Mouse (Mus musculus) mouse trophoblast stem cell (cell line): ENCODE data around the gene Macc1.
"Not testable (repeated sequence)": the region's sequence is repeated elsewhere in the genome, so short reads cannot be mapped to it uniquely, and the experiment has no call there.

Experiments used
- in situ Hi-C, 2 experiments: fragments of 300-500 bp; cut with MseI, MboI; formaldehyde crosslinking; loops; 2 replicates in 1 of 2; 3 replicates in 1 of 2; pipeline ENCODE4 v1.15.1; 2025

Macc1 gene

DNA sequence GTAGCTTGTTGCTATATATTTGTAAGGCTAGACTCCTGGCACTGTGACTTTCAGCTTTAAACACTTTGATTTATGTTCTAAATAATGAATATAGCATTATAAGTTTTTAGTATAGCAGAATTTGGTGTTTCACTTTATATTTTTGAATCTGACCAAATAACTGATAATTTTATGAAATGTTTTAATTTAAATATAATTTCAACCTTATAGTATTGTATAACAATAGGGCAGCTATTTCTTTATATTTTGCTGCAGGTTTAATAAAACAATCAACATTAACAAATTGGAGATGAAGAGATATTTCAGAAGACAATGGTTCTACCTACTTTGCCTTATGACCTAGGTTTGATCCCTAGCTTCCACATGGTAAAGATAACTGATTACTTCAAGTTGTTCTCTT, at the start of gene Macc1:
TSS of gene Macc1 (plus strand) at position 301 of the 400 bp plus-strand sequence.
- in situ Hi-C loops, result loop anchor here in 1 of 2 experiments (25.0 kb wide), 1 partner anchor 277 kb away; no protein-coding TSS in a partner anchor

DNA sequence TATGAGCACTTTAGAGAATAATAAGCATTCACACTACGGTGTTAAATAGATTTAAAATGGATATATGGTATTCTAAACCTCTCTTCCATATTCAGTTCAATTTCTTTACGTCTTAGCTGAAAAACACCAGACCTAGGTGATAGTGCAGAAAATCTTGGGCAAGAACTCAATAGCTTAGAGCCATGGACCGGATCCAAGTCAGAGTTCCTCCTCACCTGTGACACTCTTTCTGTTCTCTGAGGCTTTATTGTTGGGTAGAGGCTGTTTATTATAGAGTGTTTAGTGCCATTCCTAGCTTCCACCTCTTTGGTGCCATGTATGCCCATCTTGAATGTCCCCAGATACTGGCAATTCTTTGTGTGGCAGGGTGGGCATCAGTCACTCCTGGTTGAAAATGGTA, 49.6 kb upstream of the Macc1 start:
- in situ Hi-C loops, result no loop called here

DNA sequence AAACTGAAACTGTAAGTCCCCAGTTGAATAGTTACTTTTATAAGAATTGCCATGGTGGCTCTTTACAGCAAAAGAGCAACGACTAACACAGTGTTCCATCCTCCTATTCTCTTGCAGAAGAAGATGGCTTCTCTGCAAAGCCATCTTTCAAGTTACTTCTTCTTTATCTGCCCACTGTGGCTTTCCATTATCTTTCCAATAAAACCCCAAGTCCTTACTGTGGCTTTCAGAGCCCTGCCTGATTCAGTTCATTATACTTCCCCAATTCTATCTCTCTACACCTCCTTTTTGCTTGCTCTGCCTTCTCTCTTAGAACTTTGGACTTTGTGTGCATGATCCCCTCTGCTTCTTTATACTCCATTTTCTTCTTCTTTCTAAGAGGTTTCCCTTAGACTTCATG, 45.3 kb upstream of the Macc1 start:
- in situ Hi-C loops, result no loop called here

DNA sequence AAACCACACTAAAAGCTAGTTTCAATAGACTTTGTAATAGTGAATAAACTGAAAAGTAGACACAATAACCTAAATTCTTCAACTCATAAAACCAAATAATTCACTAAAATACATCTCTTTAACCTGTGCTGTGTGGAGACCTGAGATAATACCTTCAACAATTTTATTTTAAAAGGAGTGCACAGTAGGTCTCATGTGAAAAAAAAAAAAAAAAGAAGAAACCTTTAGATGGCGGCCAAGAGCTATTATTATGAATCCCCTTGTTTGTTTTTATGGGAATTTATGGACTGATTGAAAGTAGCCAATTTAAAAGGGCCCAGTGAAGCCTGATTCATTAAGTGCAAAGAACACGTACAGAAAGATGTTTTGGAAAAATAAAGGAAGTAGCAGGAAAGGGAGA, 44.0 kb upstream of the Macc1 start:
- in situ Hi-C loops, result no loop called here

DNA sequence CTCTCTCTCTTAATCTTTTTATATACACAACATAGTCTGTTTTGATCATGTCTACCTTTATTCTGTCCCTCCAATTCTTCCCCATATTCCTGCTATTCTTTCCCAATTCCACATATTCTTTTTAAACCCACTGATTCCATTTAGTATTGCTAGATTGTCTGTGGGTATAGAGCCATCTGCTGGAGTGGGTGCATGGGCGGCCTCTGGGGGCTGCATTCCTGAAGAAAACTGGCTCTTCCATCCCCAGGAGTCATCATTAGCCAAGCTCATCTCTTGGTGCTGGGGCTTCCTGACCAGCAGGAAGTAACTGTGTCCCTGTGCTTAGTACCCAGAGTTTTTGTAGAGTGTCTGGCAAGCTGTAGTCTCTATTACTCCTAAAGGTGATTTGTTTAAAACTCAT, 42.1 kb upstream of the Macc1 start:
- in situ Hi-C loops, result no loop called here

DNA sequence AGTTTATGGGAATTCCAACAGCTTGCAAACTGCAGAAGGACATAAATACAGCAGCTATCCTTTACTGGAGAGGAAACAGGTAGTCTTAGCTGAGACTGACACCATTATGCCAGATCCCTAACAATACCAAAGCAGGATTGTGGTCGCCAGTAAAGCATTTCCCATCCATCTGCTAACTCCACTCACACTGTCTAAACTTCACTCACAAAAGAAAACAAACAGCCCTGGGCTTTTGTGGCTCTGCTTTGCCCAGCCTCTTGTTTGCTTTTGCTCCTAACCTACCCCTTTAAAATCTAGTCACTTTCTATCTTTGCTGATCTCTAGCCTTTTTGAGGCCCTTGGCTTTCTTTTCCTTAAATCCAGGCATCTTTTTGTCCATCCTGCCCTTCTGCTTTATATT, 40.5 kb upstream of the Macc1 start:
- in situ Hi-C loops, result no loop called here

DNA sequence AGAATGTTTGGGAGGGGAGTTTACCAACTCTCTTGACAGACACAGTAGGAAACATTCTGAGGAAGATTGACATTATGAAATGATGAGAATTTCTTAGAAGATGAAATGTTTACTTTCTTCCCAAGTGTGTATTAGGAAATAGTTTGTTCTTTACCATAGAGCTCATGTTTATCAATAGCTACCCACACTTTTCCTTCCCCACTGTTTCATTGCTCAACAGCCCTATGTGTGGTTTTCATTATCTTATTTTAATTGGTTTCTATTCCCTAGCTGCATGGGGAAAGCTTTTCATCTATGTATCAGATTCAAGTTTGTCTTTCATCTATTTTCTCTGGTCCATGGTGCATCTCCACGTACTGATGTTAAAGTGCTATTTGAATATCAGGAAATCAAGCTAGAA, 37.8 kb upstream of the Macc1 start:
- in situ Hi-C loops, result no loop called here

DNA sequence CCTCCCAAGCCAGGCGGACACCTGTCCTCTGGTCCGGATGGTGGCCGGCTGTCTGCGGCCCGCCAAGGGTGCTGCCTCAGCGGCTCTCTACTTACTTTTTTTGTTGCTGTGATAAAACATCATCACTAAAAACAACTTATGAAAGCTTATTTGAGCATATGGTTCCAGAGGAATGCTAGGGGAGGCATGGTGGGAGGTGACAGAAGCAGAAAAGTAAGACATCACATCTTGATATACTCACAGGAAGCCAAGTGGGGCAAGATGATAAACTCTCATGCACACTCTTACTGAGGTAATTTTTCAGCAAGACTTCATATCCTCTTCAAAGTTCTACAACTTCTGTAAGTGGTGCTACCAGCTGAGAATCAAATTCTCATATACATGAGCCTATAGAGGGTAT, 22.5 kb upstream of the Macc1 start:
- in situ Hi-C loops, result no loop called here

DNA sequence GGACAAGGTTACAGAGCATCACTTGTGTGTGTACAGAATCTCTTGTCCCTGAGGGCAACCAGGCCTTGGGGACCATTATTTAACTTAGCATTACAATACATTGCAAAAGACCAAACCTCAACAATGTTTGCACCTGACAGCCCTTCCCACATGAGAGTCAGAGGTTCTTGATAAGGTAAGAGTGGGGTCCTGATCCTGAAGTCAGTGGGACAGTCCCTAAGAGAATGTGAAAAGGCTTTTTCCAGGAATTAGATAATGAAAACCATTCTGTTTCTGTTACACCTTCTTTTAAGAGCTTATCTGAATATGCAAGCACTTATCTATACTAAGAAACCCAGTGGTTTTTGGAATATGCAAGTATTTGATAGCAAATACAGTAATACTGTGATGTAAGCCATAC, 10.5 kb upstream of the Macc1 start:
- in situ Hi-C loops, result loop anchor here in 1 of 2 experiments (25.0 kb wide), 1 partner anchor 266 kb away; no protein-coding TSS in a partner anchor

DNA sequence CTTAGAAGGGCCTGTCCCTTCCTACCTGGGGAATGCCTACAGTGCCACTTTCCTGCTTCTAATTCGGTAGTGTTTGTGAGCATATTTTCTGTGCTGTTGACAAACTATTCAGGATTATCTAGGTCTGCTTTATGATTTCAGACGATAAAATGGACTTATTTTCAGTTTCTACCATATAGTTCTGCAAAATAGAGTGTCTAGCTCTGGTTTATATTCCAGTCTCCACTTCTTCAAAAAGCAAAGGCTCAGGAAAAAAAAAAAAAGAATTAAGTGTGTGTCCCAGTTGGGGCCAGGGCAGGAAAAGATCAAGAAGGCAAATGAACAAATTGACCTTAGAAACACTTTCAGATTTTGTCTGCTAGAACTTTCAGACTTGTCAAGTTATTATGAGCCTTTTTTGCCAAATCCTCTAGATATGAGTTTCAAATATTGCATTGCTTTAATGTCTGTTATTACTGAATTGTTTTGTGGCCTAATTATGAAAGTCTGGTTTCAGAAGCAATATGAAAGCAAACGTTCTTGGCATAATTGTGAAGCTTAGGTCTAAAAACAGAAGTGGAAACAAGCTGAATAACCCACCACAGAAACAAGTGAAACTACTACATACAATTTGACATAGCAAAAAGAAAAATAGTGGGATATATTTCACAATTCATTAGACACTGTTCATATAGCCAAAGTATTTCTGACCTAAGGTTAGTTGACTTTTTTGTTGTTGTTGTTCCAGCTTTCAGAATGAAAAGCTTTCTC, 881 bp upstream of the Macc1 start:
- in situ Hi-C loops, result loop anchor here in 1 of 2 experiments (25.0 kb wide), 1 partner anchor 276 kb away; no protein-coding TSS in a partner anchor

DNA sequence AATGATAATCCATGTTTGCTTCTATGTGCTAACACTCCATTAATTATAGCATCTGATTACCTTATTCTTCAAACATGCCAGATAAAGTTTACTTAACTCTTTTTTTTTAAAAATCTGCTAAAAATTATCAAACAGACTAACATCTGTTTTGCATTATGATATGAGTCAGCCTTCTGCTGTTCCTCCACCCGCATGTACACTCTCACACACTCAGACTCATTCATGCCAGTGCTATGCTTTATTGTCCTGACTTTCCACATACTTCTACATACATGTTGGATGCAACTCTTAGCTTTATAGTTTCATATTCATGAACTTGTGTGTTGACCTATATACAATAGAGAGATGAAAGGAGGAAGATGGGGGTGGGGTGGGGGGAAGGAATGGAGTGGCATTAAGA, 4.7 kb downstream of the Macc1 start:
- in situ Hi-C loops, result loop anchor here in 1 of 2 experiments (25.0 kb wide), 1 partner anchor 281 kb away; no protein-coding TSS in a partner anchor

DNA sequence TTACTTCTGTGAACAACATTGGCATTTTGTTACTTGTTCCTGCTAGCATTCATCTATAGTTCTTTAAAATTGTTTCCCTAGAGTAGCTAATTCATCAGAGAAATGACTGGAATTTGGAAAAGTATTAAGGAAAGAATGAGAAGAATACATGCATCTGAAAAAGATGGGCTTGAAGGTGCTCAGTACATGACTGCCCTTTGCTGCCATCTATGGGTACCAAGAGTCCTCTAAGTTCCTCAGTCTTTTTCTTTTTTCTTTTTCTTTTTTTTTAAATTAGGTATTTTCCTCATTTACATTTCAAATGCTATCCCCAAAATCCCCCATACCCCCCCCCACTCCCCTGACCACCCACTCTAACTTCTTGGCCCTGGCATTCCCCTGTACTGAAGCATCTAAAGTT, 11.3 kb downstream of the Macc1 start:
- in situ Hi-C loops, result no loop called here

DNA sequence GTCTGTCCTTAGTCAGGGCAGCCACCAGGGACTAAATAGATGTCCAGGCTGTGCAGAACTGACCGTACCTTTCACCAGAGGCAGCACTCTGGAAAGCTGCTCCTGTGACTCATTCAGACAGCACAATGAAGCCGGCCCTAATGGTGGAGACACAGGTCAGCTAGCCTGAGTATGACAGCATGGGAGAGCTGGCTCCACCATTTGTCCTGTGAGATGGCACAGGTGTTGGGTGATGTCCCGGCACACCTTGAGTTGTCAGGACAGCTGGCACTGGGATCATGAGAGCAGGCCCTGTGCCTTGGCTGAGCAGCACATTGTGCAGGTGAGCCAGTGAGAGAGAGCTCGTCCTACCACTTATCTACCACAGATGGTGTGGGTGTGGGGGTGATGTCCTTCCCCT, 16.6 kb downstream of the Macc1 start:
- in situ Hi-C loops, result no loop called here

DNA sequence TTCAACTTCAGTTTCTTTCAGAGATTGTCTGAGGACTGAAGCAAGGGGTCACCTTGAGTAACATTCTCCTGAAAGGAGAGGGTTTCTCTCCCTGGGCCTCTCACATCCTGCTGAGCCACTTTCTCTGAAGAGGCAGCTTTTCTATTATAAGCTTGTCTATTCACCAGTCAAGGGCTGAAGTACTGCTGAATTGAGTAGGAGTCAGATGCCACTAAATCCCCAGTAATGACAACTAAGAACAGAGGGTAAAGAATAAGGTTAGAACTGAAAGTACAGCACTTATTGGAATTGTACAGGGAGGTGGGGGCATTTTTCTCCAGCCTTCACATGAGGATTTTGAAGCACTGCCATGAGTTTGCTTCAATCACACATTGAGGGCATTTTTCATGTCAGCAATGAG, 19.3 kb downstream of the Macc1 start:
- in situ Hi-C loops, result no loop called here

DNA sequence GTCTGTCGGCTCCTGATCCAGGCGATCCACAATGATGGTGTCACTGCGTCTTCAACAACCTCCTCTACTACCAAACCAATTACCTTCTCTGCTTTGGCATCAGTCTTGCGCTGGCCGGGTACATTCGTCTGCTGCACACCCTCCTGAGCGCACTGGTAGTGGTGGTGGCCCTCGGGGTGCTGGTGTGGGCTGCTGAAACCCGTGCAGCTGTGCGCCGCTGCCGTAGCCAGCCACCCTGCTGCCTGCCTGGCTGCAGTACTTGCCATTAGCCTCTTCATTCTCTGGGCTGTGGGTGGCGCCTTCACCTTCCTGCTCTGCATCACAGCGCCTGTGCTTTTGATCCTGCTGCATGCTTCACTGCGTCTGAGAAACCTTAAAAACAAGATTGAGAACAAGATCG, 38.5 kb downstream of the Macc1 start:
- in situ Hi-C loops, result not testable (repeated sequence)

DNA sequence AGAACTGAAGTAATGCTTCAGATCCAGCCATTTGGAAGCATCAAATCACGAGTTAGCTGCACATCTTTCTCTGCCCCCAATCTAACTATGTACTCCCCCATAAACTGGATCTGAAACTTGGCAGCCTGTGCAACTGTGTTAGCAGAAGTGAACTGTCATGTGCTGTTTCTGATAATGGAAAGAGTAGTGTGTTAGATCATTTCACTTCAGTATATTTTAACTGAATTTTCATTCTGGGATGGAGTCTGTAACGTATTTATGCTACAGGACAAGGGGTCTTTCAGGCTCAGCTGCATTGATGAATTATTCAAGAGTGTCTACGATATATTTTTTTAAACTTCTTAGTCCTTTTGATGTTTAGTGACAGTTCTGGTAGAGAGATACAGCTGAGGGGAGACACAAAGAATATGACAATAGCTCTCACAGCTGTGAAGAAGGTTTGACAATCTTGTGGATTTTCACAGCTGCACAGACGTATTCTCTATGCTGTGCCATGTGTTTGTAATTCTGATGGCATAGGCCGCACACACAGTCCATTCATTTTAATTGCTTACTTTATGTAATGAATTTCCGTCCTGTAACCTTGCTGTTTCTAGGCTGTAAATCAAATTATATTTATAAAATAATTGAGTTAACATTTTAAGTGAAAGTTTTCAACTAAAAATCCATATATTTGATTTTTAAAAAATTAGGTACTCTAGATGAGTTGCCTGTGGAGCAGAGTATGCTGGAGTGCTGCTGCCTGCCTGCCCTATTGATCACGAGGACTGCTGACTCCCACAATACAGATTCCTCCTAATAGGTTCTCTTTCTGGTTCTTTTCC, 43.6 kb downstream of the Macc1 start:
- in situ Hi-C loops, result no loop called here

DNA sequence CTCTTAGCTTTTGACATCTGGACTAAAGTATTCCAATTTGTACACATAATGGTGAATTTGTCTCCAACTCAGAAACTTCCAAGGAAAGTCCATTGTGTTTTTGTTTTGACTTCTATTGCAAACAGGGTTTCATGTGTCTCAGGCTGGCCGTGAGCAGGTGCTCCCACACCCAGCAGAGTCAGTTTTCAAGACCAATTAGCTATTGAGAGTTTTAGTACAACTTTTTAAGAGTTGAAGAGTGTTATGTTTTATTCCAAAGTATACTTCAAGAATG, 44.1 kb downstream of the Macc1 start:
- in situ Hi-C loops, result no loop called here

DNA sequence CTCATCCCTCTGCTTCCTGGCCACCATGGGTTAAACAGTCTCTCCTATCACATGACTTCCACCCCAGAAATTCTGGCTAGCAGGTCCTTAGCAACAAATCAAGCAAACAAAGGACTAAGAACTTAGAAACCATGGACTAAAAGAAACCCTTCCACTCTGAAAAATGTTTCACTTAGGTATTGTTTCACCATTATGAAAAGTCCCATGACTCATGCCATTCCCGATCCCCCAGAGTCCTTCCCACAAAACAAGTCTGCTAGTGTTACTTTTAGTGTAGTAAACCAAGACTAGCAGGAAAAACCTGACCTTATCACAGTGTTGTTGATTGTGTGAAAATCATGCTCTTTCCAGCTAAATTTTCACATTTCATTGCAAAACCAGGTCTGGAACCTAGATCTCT, 51.0 kb downstream of the Macc1 start:
- in situ Hi-C loops, result no loop called here

DNA sequence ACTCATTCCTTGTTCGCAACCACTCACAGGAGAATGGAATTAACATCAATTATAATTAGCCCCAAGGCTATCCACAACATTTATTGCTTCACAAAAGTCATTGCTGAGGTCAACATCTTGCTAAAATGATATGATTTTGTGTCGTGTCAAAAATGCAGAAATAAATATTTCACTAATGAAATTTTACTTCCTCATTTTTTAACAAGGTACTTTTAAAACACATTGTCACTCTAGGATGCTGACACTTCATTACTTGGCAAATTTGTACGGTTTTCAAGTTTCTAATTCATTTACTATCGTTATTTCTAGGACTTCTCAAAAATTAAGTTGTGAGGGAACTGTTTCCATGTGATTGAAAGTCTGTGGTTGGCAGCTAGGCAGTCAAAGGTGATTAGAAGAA, 55.8 kb downstream of the Macc1 start:
- in situ Hi-C loops, result no loop called here

DNA sequence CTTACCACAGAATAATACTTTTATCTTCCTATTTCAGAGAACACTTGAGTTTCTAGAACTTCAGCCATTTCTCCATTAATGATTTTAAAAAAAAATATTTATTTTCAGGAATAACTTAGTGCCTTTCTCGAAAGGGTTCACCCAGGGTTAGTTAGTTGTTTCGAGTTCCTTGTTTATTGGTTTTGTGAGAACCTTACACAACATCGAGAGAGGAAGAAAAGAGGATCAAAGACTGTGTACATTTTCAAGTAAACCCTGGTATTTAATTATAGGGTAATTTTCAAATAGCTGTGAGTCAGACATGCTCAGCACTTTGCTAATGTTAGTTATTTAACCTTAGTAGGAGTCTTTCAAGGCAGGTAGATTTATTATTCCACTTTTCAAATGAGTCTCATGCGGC, 58.3 kb downstream of the Macc1 start:
- in situ Hi-C loops, result no loop called here

DNA sequence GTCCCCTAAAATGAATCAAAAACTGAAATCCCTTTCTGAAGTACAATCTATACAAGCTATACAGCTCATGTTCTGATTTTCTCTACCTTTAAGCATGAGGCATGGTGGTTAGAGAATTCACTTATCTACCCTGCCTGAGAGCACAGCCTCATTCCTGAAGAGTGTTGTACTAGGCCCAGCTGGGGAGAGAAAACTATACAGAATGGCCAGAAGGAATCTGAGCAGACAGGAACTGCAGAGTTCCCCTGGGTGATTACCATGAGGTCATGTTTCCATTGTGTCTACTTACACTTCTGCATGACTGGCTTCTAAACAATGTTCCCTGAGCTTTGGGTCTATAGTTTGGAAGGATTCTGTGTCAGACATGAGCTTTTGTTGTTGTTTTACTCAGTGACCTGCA, 62.8 kb downstream of the Macc1 start:
- in situ Hi-C loops, result no loop called here

DNA sequence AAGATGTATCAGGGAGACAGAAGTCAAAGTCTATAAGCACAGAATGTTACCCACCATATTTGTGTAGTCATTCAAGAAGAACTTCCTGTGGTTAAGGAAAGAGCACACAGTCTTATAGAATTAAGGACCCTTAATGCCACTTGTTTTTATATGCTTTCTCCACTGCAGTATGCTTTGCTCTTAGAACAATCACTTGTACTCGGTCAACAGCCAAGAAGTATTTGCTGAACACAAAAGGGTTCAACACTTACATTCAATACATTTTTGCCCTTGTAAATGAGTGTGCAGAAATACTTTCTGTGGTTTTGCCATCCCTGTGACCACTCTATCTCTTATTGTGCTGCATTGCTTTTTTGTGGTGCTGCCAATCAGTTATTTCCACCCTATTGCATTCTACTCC, 67.8 kb downstream of the Macc1 start:
- in situ Hi-C loops, result no loop called here

DNA sequence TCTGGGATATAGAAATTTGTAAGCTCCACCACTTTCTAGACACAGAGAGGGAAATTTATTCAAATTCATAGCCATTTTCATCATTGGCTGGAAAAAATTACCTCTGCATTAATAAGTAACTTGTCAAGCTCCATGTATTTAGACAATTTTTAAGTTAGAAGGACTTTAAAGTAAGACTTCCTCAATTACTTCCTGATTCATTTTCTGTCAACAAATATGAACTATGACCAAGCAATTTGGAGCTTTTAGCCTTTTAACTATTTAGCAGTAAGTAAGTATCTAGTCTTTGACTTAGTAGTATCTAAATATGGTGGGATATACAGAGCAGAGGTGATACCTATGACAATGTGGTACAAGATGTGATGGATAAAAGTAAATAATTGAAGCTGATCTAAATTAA, 72.2 kb downstream of the Macc1 start:
- in situ Hi-C loops, result no loop called here
